Mouse (Mus musculus) embryo, embryonic 10 days (tissue): Measurements from ENCODE around the gene Cdkn2aipnl.

Source experiments
- DNase-seq: peaks from one replicate; pipeline ENCODE4 v3.0.0-alpha.2; 2015; ENCODE audit warnings: low spot score

Gene Cdkn2aipnl

DNA sequence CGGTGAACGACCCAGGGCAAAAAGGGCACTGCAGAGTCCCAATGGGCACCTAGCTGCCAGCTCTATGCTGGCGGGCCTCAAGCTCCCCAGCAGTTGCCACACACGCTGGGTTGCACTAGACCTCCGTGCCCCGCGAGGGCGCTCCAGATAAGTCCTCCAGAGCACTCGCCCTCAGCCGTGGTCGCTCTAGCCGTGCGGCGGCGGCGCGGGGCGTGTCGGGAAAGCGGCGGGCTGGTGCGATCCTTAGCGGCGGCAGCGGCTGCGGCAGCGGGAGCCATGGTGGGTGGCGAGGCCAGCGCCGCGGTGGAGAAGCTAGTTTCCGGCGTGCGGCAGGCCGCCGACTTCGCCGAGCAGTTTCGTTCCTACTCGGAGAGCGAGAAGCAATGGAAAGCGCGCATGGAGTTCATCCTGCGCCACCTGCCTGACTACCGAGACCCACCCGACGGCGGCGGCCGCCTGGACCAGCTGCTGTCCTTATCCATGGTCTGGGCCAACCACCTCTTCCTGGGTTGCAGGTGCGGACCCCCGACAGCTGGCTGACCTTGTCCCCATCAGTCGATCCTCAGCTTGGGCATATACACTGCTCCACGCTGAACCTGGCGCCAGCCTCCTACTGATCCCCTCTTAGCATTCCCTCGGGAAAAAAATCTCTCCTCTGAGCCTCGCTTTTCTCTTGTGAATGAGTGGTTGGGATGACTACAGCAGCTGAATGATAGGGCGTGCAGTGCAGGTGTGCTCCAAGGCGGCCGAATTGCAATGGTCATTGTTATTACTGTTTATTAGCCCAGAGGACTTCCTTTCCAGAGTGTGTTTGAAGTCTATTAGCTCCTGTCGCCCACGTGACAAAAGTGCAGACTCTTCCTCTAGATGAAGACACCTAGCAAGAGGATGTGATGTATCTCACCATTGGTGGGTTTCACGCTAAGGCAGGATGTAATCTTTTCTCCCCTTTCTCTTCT is at the start of gene Cdkn2aipnl:
Gene Cdkn2aipnl, plus strand, starts transcription at position 219 of the 959 bp plus-strand sequence.
- DNase-seq, result peak; percentile 97

GRCm38 (mm10) chr11:51917951-51918350 is 49.5 kb upstream of the Cdkn2aipnl start:
- DNase-seq, result no peak

GRCm38 (mm10) chr11:51918576-51918975 is 48.9 kb upstream of the Cdkn2aipnl start:
- DNase-seq, result no peak

GRCm38 (mm10) chr11:51921355-51922125 is 45.9 kb upstream of the Cdkn2aipnl start:
- no peak for DNase-seq

DNA sequence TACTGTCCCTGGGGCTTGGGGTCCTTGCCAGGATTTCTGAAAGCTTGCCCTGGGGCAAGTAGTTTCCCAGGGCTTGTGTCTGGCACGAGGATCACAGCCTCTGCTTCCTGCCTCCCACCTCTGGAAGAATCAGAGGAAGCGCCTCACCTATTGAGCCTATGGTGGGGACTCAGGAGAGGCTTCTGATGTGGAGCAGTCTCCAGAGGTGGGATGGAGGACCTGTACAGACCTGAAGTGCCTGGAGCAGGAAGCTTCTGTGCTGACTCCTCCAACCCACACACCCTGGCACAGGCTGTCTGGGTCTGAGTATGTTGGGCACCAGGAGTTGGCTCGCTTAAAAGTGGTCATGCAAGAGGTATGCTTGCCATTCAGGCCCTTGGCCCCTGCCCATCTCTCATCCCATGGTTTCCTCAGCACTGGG is 45.0 kb upstream of the Cdkn2aipnl start:
- DNase-seq, result no peak

DNA sequence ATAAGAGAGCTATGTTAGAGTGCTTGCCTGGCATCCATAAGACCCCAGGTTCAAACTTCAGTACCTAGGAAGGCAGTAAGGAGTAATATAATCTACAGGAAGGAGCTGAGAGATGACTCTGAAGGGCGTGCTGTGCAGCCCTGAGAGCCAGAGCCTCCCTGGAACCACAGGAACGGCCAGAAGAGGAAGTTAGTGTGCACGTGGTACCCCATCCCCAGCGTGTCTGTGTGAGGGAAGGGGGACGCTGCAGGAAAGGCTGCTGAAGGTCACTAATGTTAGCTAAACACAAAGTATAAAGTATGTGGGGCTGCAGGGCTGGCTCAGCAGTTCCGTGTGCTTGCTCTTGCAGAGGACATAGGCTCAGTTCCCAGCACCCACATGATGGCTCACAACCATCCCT is 41.9 kb upstream of the Cdkn2aipnl start:
- DNase-seq, result no peak

- DNase-seq, result no peak
These were observed 41.1 kb upstream of the Cdkn2aipnl start for GRCm38 (mm10) chr11:51926385-51926784.

DNA sequence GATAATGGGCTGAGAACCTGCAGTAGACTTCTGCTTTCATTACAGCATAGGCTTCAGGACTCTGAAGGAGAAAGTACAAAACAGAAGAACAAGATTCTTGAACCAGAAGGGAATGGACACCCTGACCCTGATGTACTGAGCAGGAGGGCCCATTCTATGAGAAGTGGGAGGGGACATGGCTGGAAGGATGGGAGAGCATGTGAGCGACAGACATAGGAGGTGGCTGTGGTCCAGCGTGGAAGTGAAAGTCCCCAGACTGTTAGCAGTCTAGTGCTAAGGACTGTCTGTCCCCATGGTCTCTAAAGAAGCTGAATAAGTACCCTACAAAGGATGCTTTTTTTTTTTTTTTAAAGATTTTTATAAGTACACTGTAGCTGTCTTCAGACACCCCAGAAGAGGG is 40.4 kb upstream of the Cdkn2aipnl start:
- no peak for DNase-seq

DNA sequence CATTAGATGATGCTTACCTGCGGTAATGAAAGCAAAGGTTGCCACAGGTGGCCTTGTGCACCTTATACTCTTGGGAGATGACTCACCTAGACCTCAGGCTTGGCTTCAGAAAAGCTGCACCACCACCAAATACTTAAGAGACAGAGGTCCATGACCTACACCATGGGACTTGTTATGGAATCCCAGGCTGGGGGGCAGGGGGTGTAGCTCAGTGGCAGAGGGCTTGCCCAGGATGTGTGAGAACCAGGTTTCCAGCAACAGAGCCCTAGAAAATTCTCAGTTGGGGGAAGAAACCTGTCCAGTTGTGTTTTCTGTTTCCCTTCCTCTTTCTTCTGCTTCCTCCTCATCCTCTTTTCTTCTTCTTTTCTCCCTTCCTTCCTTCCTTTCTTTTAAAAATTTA is 36.3 kb upstream of the Cdkn2aipnl start:
- no peak for DNase-seq

DNA sequence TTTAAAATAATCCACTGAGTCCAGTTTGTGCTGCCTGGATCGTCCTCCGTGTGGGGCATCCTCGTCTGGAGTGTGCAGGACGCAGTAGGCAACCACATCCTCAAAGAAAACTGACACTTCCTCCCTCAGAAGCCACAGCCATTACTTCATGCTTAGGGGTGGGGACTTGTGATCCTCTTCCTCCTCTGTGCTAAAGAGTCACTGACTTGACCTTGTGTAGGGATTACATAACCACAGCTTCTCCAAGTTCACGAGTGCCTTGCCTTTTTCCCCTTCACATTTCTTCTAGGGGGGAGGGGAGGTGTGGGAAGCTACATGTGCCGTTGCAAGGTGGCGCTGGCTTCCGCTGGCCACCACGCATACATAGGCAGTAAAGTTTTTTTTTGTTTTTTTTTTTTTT is 35.7 kb upstream of the Cdkn2aipnl start:
- no peak for DNase-seq

GRCm38 (mm10) chr11:51934230-51934629 is 33.2 kb upstream of the Cdkn2aipnl start:
- DNase-seq, result no peak

DNA sequence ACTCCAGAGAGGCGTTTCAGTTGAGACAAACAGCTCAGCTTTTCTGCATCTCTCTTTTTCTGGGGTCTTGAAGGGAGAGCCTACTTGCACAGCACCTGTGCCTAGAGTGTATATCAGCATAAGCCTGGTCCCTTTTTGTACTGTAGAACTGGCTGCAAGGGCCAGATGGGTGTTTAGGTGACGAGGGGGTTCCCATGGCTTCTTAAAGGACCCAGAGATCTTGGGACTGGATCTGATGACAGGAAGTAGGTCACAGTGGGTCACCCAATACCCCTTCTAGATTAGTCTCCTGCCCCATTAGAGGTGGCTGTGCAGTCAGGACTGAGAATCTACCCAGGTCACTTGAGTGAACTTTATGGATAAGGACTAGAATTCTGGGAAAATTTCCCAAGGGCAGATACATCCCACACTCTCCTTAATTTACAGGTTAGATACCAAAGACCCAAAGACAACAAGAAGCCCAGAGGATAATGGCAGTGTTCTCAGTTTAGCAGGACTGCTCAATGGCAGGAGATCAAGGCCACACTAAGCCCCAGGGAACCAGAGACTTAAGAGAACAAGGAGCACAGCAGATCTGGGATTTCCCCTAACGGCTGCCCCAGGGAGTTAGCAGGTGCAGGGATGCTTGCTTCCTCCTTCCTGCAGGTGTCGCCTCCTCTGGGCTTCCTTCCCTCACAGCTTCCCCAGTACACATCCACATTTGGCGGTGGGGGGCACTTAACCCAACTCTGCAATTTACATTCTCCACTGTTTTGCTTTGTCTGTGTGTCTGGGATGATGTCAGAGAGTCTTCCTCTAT is 31.6 kb upstream of the Cdkn2aipnl start:
- DNase-seq, result no peak

GRCm38 (mm10) chr11:51937361-51937781 is 30.1 kb upstream of the Cdkn2aipnl start:
- no peak for DNase-seq

- DNase-seq, result no peak
These were observed 28.5 kb upstream of the Cdkn2aipnl start for GRCm38 (mm10) chr11:51938817-51939589.

- no peak for DNase-seq
These were observed 27.9 kb upstream of the Cdkn2aipnl start for GRCm38 (mm10) chr11:51939590-51939955.

- no peak for DNase-seq
These were observed 26.9 kb upstream of the Cdkn2aipnl start for GRCm38 (mm10) chr11:51940511-51940955.

DNA sequence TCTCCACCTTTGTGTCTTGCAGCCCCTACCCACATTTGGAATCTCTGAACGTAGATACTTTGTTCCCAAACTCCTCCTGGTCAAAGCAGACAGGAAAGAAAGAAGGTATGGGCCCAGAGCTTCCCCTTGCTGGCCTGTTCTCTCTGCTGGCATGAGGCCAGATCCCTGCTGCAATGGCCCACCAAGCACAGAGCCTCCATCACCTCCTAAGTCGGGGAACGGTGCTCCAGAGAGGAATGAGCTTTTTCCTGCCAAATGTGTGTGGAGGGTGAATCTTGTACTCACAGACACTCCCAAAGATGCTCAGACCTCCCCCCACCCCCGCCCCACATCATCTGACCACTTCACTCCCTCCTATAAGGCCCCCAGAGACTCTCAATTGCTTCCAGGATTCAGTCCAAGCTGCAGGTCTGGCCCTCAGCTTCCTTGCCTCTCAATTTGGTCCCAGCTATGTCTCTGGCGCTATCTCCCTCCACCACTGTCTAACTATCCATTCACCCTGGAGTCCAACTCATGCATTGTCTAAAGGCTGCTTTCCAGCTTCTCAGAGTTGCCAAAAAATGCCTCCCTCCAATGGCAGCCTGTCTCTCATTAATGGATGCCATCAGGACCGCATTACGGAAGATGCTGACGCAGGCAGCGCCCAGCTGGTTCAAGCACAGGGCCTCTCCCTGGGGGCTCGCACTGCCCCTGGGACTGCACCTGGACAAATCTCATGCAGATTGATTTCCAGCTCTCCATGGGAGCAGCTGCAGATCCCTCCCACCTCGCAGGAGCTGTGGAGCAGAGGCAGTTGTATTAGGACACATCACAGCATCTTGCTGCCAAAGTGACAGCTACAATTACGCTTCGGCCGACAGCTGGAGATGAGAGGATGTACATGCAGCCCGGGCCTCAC is 24.6 kb upstream of the Cdkn2aipnl start:
- no peak for DNase-seq

GRCm38 (mm10) chr11:51943500-51943841 is 24.0 kb upstream of the Cdkn2aipnl start:
- DNase-seq, result no peak

DNA sequence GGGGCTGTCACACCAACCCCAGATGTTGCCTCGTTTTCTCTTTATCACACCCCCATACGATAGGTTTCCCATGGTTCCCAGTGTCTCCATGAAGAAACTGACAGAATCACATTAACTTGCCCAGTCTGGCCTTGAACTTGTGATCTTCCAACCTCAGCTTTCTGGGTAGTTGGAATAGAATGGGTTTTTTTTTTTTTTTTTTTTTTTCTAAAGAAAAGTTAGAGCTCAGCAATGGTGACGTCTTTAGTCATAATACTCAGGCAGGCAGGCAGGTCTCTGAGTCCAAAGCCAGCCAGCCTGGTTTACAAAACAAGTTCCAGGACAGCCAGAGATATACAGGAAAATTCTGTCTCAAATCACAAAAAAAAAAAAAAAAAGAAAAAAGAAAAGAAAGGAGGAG is 23.2 kb upstream of the Cdkn2aipnl start:
- no peak for DNase-seq

GRCm38 (mm10) chr11:51945548-51945947 is 21.9 kb upstream of the Cdkn2aipnl start:
- no peak for DNase-seq
